Mouse (Mus musculus) olfactory bulb, adult 2 months (tissue): ENCODE measurements around the gene Fndc3b.

ENCODE experiments used
- CTCF ChIP-seq: fragments of 200-500 bp; IDR thresholded peaks from 2 replicates; pipeline ENCODE4 v1.5.1; 2012; ENCODE audit warnings: low read depth, mild to moderate bottlenecking, low read length, moderate library complexity; ENCODE audit not compliant: insufficient read depth
- POLR2A ChIP-seq: fragments of 200-500 bp; IDR thresholded peaks from 2 replicates; pipeline ENCODE4 v1.6.1; 2012; ENCODE audit warnings: mild to moderate bottlenecking, low read depth, low read length, moderate library complexity; ENCODE audit not compliant: insufficient read depth

- no peak for TF ChIP-seq POLR2A
- no peak for TF ChIP-seq CTCF
Measured at GRCm38 (mm10) chr3:27691486-27692160, 19.5 kb downstream of the Fndc3b start.
